Comparison of ENCODE assay signal across 28 mouse cellular contexts in genomic region chr13:85922696-85923095, GRCm38 (mm10).
DNase-seq lines count a peak whose midpoint lies in the region; ATAC-seq and TF ChIP-seq lines count a peak whose summit lies in the region.
"Had no signal": no experiment of that assay in that cellular context is flagged by ENCODE, and none has a peak within 500 bp of the region (broad histone marks: within the 10 kb centered on the region; RNA-seq: fewer than 3 reads in every experiment).

No protein-coding gene starts in this region.

- H3K4me2 ChIP-seq in lung, embryonic 14.5 days, result no peak overlapping the region
- no peak overlapping the region for H3K4me2 ChIP-seq in stomach, embryonic 15.5 days
- no peak overlapping the region for H3K4me2 ChIP-seq in stomach, postnatal 0 days (replicated peaks; ENCODE audit: low read depth)
- H3K4me2 ChIP-seq: embryonic facial prominence, embryonic 13.5 days; forebrain, embryonic 13.5 days; heart, embryonic 13.5 days; hindbrain, embryonic 12.5 days; hindbrain, embryonic 15.5 days had no signal

- peak; percentile 36 for DNase-seq in lung, embryonic 14.5 days
- DNase-seq in lung, postnatal 14 days, result no peak
- no peak for DNase-seq in stomach, postnatal 0 days (ENCODE audit: low spot score)
- DNase-seq in ZHBTc4 (ENCODE audit: low read depth, low spot score), result peak; percentile 86
- no peak for DNase-seq in urinary bladder, adult 18-20 months (ENCODE audit: low spot score in 2 of 2)
- no peak for DNase-seq in hindbrain, embryonic 10.5 days (ENCODE audit: low spot score)
- DNase-seq: adrenal gland, adult 2 months; adrenal gland, postnatal 14 days; cerebellum, adult 11-12 months; cerebellum, adult 8-10 months; cerebellum, postnatal 10 days; cerebellum, postnatal 36 days; embryo, embryonic 11 days; gastrocnemius, postnatal 10 days; gastrocnemius, postnatal 36 days; heart, adult 2 months; heart, postnatal 14 days; heart, postnatal 4 days had no signal

- no peak overlapping the region for H3K27ac ChIP-seq in lung, embryonic 14.5 days (ENCODE audit: low read depth)
- H3K27ac ChIP-seq in stomach, embryonic 15.5 days, result no peak overlapping the region
- H3K27ac ChIP-seq in stomach, postnatal 0 days (replicated peaks), result no peak overlapping the region
- H3K27ac ChIP-seq in hindbrain, embryonic 10.5 days, result no peak overlapping the region
- H3K27ac ChIP-seq: embryonic facial prominence, embryonic 10.5 days; embryonic facial prominence, embryonic 13.5 days; forebrain, embryonic 13.5 days; heart, adult 2 months; heart, embryonic 10.5 days; heart, embryonic 13.5 days; hindbrain, embryonic 12.5 days; hindbrain, embryonic 15.5 days had no signal

- H3K9me3 ChIP-seq in lung, embryonic 14.5 days (ENCODE audit: low read depth, low read length), result no peaks in the 10 kb centered on the region
- no peaks in the 10 kb centered on the region for H3K9me3 ChIP-seq in stomach, embryonic 15.5 days
- H3K9me3 ChIP-seq in stomach, postnatal 0 days (ENCODE audit: control insufficient read depth, low read length), result no peaks in the 10 kb centered on the region
- H3K9me3 ChIP-seq in hindbrain, embryonic 10.5 days, result peaks cover 4% of the 10 kb centered on the region; the same call in 1 of the 2 replicates
- H3K9me3 ChIP-seq: embryonic facial prominence, embryonic 10.5 days; embryonic facial prominence, embryonic 13.5 days; forebrain, embryonic 13.5 days; heart, embryonic 10.5 days; heart, embryonic 13.5 days; hindbrain, embryonic 12.5 days; hindbrain, embryonic 15.5 days had no signal

- 91% methylated on average over 2 of the region's 2 CpGs for WGBS in lung, embryonic 14.5 days
- WGBS in stomach, embryonic 15.5 days, result 77% methylated on average over 2 of the region's 2 CpGs
- WGBS in stomach, postnatal 0 days, result 76% methylated on average over 2 of the region's 2 CpGs
- 86% methylated on average over 2 of the region's 2 CpGs for WGBS in hindbrain, embryonic 10.5 days

- no peak overlapping the region for H3K4me3 ChIP-seq in lung, embryonic 14.5 days (ENCODE audit: low read depth, low read length)
- H3K4me3 ChIP-seq in stomach, embryonic 15.5 days (replicated peaks), result no peak overlapping the region
- H3K4me3 ChIP-seq in stomach, postnatal 0 days (ENCODE audit: low read depth, low read length), result no peak overlapping the region
- no peak overlapping the region for H3K4me3 ChIP-seq in hindbrain, embryonic 10.5 days
- H3K4me3 ChIP-seq: embryonic facial prominence, embryonic 10.5 days; embryonic facial prominence, embryonic 13.5 days; erythroblast, embryonic 14.5 days; forebrain, embryonic 13.5 days; heart, adult 2 months; heart, embryonic 10.5 days; heart, embryonic 13.5 days; hindbrain, embryonic 12.5 days; hindbrain, embryonic 15.5 days had no signal

- H3K36me3 ChIP-seq in lung, embryonic 14.5 days (ENCODE audit: insufficient read depth), result no peaks in the 10 kb centered on the region
- no peaks in the 10 kb centered on the region for H3K36me3 ChIP-seq in stomach, embryonic 15.5 days
- no peaks in the 10 kb centered on the region for H3K36me3 ChIP-seq in stomach, postnatal 0 days (ENCODE audit: control insufficient read depth, insufficient read depth, low read length)
- H3K36me3 ChIP-seq in hindbrain, embryonic 10.5 days, result no peaks in the 10 kb centered on the region
- H3K36me3 ChIP-seq: embryonic facial prominence, embryonic 10.5 days; embryonic facial prominence, embryonic 13.5 days; heart, embryonic 10.5 days; heart, embryonic 13.5 days; hindbrain, embryonic 12.5 days; hindbrain, embryonic 15.5 days had no signal

- H3K27me3 ChIP-seq in lung, embryonic 14.5 days (ENCODE audit: insufficient read depth, low read length), result no peaks in the 10 kb centered on the region
- no peaks in the 10 kb centered on the region for H3K27me3 ChIP-seq in stomach, embryonic 15.5 days (replicated peaks)
- H3K27me3 ChIP-seq in stomach, postnatal 0 days (ENCODE audit: control insufficient read depth, insufficient read depth, low read length), result no peaks in the 10 kb centered on the region
- no peaks in the 10 kb centered on the region for H3K27me3 ChIP-seq in hindbrain, embryonic 10.5 days (ENCODE audit: insufficient read depth, poor library complexity, severe bottlenecking)
- H3K27me3 ChIP-seq: embryonic facial prominence, embryonic 13.5 days; forebrain, embryonic 13.5 days; heart, embryonic 13.5 days; hindbrain, embryonic 12.5 days; hindbrain, embryonic 15.5 days had no signal

- H3K4me1 ChIP-seq in lung, embryonic 14.5 days (ENCODE audit: insufficient read depth), result no peaks in the 10 kb centered on the region
- no peaks in the 10 kb centered on the region for H3K4me1 ChIP-seq in stomach, embryonic 15.5 days
- no peaks in the 10 kb centered on the region for H3K4me1 ChIP-seq in stomach, postnatal 0 days (replicated peaks; ENCODE audit: control insufficient read depth, insufficient read depth)
- H3K4me1 ChIP-seq in hindbrain, embryonic 10.5 days (replicated peaks), result peaks cover 10% of the 10 kb centered on the region; the same call in 1 of the 2 replicates
- H3K4me1 ChIP-seq: embryonic facial prominence, embryonic 13.5 days; heart, embryonic 10.5 days; heart, embryonic 13.5 days had no signal

- TF ChIP-seq EP300 in stomach, postnatal 0 days (optimal IDR thresholded peaks at IDR 0.05), result no peak

- TF ChIP-seq CTCF in lung, embryonic 14.5 days (IDR thresholded peaks at IDR 0.05; ENCODE audit: low read depth), result no peak
- no peak for TF ChIP-seq CTCF in stomach, postnatal 0 days (IDR thresholded peaks at IDR 0.05; ENCODE audit: low read depth)

- ATAC-seq in lung, embryonic 14.5 days (ENCODE audit: insufficient read depth), result peak; percentile 44; the same call in 1 of the 2 replicates
- ATAC-seq in stomach, embryonic 15.5 days (ENCODE audit: insufficient read depth, low FRiP score, low read depth), result 0 out of 2 replicates have a peak, but pooled peaks have one; percentile 50
- ATAC-seq in stomach, postnatal 0 days (ENCODE audit: low FRiP score, low TSS enrichment), result no peak
- ATAC-seq: forebrain, embryonic 13.5 days; forebrain, embryonic 16.5 days had no signal

- no peak overlapping the region for H3K9ac ChIP-seq in lung, embryonic 14.5 days
- no peak overlapping the region for H3K9ac ChIP-seq in stomach, embryonic 15.5 days
- H3K9ac ChIP-seq in stomach, postnatal 0 days (ENCODE audit: low read length), result no peak overlapping the region
- H3K9ac ChIP-seq: embryonic facial prominence, embryonic 13.5 days; forebrain, embryonic 13.5 days; heart, embryonic 13.5 days; hindbrain, embryonic 12.5 days; hindbrain, embryonic 15.5 days had no signal

Comparison
In these comparisons a context has a peak if more than half of its experiments do, and no peak if none do; other contexts are left out.
1. DNase-seq: peak in lung, embryonic 14.5 days (single experiment) and ZHBTc4 (single experiment); none in lung, postnatal 14 days (single experiment), stomach, postnatal 0 days (single experiment), urinary bladder, adult 18-20 months (0 of 2) and hindbrain, embryonic 10.5 days (single experiment).